Mouse (Mus musculus) urinary bladder, postnatal 36 days (tissue): ENCODE data around the gene Six3.

Source experiments
- DNase-seq, 2 experiments: peaks; one replicate each; pipeline ENCODE4 v3.0.0; 2022; ENCODE audit warnings: low spot score in 2 of 2, mixed read lengths in 1 of 2

Six3 gene

DNA sequence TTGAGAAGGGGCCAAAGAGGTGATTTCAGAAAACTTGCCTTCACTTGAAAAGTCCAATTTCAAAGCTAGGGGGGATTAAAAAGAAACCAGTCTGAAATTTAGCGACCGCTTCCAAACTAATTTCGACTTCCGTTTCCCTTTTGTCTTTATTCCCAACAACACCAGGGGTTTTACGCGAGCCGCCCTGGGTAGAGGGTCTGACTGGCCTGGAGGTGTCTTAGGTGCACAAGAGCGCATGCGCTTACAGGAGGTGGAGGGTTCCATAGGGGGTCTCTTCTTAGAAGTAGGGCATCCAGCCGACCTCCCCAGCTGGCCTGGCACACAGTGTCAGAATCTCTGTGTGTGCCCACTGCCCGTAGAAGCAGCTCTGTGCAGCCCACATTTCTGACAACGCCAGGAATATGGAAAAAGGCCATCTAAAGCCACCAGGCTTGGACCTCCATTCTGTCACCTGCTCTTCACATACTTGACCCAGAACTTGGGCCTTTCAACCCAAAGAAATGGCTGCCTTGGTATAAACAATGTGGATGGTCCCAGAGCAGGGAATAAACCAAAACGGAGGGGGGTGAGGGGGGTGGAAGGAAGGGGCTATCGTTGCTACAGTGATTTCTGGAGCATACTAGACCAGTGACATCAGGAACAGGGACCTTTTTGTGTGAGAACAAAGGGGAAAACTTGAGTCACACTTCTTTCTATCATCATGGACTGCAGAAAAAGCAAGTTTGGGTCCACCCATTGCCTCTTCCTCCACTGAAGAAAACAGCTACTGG, 12.9 kb downstream of the Six3 start:
- DNase-seq, result no peak

DNA sequence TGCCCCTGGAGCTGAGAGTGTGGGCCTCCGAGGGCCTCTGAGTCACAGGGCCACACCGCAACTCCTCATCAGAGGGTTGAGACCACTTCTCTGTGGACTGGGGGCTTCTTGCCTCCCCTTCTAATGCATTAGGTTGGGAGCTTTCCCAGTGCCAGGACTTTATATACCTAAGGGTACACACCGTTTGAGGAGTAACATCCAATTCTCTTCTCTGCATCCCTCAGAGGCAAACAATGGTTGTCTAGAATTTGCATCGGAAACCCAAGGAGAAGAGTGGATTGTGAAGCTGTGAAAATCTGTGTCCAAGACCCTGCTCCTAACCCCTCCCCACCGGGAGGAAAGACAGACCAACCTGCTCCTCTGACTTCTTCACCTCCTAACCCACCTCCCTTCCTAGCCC, 14.3 kb downstream of the Six3 start:
- no peak for DNase-seq

DNA sequence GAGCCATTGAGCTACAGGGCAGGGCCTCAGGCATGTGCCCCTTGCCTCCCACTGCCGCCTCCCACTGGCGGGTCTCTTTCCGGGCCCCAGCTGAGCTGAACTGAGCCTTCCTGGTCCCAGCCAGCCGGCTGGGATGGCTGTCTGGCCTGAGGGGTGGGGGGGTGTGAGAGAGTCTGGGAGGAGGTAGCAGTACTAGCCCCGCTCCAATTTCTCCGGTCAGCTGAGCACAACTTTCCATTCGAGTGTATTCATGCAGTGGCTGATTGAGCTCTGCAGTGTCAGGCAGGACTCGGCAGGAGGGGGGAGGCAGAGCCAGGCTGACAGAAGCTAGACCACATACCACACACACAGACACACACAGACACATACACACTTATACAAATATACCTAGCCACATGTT, 15.4 kb downstream of the Six3 start:
- DNase-seq, result no peak

DNA sequence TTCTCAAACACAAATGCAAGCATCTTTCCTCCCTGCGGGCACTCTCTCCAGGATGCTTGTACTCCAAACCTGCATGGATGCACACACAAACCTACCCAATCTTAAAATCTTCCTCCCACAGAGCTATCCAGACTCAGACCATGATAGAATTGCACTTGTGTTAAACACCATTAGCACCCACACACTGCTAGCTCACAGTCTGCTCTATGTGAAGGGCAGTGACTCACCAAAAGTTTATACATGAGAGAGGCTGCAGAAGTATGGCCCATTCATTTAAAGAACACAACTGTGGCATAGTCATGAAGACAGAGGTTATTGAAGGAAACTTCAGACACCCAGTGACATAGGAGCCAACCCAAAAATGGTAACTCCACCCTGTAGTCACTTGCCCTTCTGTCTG, 16.0 kb downstream of the Six3 start:
- no peak for DNase-seq

DNA sequence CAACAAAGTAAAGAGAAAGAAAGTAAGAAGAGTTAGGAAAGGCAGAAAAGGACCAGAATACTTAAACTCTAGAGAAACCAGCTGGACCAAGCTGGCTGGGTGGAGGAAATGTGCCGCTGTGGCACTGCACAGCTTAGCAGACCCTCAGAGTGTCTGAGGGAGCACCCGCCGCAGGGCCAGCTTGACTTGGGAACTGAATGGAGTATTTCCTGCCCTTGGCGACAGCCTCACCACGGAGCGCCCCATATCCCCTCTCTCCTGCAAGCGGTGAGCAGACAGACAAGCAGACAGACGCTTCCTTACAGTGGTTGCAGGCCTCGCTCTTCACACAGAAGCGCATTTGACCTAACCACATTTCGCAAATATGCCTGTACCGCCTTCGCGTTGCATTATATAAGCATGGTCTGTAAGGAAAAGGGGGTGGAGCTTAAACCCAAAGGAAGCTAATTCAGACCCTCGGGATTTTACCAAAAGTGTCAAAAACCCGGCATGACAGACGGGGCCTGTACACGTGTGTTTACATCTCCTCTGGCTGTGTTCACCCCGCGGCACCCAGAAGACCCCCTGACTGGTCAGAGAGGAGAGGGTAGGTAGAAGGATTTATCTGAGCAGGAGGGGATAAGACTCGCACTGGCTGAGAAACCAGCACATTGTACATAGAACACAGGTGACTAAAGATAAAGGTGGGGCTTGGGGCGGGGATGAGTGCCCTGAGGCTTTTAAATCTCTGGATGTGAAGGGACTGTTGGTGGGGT, 17.1 kb downstream of the Six3 start:
- DNase-seq, result no peak

DNA sequence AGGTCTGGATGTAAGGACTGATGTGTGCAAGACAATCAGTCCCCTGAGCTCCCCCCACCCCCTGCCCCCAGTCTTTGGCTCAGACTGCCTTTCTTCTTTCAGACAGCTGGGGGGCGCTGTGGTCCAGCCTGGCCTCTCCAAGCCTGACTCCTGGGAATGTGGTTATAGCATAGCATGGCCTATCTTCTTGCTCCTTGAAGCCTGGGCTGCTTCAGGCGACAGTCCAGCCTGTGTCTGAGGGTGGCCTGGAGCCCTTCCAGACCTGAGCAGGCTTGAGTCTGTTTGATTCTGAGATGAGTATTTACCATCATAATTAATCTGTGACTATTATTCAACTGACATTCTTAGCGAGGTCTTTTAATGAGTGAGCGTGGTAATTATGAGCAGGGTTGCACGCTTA, 17.7 kb downstream of the Six3 start:
- DNase-seq, result no peak

DNA sequence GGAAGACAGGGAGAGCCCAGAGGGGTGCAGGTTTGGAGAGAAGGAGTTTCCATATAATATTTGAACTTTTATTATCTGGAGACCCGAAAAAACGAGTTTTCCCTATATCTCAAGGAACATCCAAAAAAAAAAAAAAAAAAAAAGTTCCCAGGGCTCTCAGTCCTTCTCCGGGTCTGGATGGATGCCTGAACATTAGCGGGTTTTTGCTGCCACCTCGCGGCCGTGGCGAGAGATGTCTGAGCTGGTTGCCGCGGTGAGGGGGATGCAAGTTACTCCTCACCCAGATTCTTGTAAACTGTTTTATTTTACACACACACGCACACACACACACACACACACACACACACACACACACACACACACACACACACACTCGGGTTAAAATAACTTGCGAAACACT, 20.2 kb downstream of the Six3 start:
- DNase-seq, result peak; percentile 56 to 78

DNA sequence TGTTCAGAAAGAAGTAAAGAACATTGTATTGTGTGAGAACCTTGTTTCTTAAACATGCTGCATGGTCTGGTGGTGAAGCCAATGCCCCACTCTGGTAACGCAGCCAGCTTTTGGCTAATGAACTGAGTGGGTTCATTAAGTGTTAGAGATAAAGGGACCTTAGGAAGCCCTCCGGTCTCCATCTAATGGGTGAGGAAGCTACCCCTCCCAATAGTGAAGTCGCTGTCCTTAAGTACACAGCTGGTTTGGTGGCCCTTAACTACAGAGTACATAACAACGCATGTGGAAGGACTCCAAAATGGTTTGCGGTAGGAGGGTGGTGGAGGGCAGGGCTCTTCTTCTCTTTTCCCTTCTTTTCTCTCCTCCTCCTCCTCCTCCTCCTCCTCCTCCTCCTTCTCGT, 24.5 kb downstream of the Six3 start:
- no peak for DNase-seq

DNA sequence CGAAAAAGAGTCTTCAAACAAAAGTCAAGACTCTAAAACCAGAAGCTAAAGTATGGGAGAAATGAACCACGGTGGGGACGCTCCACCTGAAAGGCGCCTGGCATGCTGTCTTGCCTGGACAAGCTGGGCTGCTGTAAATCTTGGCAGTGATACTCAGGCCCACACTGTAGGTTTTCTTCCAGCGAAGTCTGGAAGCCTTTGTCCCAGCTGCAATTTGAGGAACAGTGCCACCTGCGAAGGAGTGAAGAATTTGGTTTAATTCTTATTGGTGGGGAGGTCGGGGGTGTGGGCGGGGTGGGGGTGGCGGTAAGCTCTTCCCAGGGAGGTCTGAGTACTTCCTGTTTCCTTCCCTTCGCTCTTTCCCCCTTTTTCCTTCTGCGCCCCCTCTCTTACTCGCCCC, 31.9 kb downstream of the Six3 start:
- DNase-seq, result no peak

DNA sequence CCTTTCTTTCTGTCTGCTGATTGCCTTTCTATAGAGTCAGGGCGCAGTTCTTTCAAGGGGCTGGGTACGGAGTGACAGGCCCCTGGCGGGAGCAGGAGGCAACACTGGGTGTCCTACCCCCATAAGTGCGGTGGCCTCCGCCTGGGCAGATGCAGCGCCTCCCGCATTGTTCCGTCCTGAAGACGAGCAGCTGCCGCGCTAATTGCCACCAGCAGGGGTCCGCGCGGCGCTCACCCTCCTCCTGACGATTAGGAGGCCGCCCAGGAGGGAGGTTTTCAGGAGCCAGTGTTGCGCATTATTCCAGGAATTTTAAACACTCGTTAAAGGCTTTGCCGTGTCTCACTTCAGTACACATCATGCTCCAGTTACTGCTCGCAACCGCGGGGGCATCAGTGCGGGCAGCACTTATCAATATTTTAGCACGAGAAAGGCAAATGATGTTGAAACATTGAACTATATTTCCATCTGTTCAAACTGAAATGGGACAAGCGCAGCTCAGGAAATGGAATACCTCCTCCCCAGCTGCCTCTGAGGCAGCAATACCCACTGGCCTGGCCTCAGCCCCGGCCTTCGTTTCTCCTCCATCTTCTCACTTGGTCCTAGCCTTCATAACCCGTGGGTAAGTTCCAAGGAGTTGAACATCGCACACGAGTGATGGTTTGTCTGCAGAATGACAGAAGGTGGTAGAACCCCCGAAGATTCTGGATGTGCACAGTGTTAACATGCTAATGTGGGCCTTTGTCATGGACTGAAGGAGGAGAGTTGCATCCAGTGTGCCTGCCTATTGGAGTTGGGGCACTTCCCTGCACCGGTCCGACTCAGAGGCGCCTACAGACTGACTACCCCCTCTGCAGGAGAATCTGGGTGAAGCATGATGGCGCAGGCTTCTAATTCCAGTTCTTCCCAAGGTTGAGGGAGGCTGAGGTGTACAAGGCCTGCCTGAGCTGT, 32.6 kb downstream of the Six3 start:
- peak in 1 of 2 experiments; percentile 30 for DNase-seq

DNA sequence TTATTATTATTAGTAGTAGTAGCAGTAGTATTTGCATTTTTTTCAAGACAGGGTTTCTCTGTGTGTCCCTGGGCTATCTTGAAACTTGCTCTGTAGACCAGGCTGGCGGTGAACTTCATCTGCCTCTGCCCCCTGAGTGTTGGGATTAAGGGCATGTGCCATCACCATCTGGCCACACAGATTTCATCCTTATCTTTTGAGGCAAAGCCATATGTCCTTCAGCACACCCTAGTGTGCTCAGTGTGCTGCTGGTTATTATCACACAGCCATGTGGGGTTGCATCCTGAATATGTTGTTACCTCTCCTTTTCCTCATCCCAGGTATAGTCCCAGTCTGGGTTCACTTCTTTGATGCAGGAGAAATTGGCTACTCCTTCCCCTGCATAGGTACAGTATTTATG, 46.6 kb downstream of the Six3 start:
- no peak for DNase-seq

DNA sequence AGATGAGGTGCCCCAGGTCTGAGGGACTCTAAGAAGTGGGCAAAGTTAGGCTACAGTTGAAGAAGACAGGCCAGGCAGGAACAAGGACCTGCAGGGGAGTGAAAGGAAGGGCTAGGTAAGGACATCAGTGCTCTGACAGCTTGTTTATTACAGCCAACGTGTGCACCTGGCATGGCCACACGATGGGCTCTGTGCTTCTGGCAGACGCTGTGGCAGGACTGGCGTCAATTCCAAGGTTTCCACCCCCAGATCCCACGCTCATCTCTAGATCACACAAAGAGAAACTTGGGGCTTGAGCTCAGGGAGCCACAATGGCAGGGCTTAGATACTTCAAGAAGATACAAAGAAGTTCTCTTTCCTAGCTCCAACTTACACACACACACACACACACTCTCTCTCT, 48.1 kb downstream of the Six3 start:
- DNase-seq, result no peak

DNA sequence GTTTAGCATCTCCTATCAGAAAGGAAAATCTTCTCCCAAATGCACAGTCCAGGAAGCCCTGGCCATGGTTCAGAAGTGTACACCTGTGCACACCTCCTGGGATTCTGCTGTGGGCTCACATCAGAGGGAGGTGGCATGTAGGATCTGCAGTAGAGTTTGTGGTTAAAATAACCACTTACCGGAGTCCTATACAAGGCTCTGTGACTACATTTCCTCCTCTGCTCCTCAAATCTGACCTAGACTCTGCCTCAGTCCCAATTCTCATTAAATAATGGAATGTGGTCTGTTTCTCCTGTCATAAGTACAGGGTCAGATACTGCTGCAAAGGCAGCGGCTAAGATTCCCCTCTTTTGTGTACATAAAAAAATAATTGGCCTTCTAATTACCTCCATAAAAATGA, 50.8 kb downstream of the Six3 start:
- no peak for DNase-seq

DNA sequence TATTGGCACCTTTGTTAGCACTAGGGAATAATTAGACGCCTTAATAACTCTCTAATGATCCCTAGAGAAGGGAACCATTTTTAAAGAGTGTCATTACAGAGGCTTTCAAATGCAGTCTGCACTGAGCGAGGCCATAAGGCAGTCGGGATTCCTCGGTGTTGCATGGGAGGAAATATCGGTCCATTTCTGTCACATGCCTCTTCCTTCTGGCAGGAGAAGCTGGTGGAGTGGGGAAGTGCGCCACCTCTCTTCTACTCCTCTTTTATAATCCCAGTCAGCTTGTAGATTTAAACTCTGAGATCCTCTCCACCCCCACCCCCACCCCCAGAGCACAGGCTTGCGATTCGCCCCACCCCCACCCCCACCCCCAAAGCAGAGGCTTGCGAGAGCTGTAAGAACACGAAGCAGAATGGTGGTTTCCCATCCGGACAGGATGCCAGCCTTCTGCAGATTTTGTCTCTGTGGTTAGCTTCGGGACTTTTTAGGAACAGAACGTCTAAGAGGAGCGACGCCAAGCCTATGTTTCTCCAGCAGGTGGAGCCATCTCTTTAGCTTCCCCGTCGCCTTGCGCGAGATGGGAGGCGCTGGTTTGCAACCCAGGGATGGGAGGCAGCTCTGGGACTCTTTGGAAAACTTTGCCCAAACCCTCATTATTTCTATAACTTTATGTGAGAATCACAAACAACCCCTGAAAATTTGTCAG, 51.4 kb downstream of the Six3 start:
- DNase-seq, result peak; percentile 51 to 56
